Mouse (Mus musculus): ENCODE measurements around the gene Trem2.
A peak's percentile ranks its signal among the peaks of the same experiment; 100 is the strongest.
"Not testable (repeated sequence)": the region's sequence is repeated elsewhere in the genome, so short reads cannot be mapped to it uniquely, and the experiment has no call there.

Gene Trem2

GRCm38 (mm10) chr17:48346231-48346630 is at the start of gene Trem2:
TSS of gene Trem2 (plus strand) at chr17:48346401.
- no peak for DNase-seq (ENCODE audit: low spot score)

DNA sequence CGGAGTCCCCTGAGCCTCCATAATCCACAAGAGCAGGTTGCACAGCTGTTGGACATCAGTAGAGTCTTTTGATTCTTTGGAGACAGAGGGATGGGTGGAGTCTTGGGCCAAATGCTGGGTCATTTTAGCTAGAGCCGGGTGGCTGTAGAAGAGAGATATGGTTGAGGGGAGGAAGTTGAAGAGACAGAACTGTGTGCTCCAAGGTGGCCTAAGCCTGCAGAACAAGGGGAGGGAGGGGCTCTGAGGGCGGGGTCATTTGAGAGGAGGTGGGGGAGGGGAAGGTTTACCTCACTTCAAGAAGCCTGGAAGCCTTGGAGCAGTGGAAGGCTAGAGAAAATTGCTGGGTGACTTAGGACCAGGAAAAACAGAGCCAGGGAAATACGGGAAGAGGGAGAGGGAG is 47.0 kb upstream of the Trem2 start, which contains the start of gene Treml2:
Treml2 (plus strand) TSS at position 296 of the 400 bp plus-strand sequence.
- DNase-seq (ENCODE audit: low spot score) = no peak

DNA sequence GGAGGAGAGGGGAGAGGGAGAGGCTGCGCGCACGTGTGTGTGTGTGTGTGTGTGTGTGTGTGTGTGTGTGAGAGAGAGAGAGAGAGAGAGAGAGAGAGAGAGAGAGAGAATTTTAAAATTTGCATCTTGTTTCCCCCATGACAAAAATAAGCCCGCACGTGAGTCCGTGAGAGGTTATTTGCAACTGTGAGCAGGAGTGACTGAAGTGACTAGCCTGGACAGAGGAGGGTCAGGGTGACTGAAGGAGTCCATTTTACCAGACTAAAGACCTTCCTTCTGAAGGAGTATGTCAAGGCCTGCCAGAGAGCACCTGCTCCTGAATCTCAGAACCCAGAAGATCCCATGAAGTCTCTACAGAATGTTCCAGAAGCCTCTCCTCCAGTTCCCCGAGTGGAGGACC is 46.4 kb upstream of the Trem2 start:
- DNase-seq (ENCODE audit: low spot score) = no peak

DNA sequence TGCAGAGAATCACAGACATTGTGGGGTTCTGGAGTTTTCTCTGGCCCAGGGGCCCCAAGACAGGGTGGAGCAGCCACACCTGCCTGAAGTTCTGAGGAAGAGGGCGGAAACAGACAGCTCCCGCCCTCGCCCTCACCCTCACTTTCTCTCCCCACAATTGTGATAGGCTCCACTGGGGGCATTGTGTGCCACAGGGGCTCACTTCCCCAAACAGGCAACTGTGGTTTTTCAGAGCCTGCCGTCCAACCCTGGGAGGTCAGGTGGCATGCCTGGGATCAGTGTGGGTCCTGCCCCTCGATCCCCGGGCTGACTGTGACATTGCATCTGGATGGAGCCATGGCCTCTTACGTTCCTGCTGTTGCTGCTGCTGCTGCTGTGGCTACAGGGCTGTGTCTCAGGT is 46.0 kb upstream of the Trem2 start:
- DNase-seq (ENCODE audit: low spot score) = no peak

- DNase-seq (ENCODE audit: low spot score) = no peak
Measured at GRCm38 (mm10) chr17:48300861-48301260, 45.3 kb upstream of the Trem2 start.

DNA sequence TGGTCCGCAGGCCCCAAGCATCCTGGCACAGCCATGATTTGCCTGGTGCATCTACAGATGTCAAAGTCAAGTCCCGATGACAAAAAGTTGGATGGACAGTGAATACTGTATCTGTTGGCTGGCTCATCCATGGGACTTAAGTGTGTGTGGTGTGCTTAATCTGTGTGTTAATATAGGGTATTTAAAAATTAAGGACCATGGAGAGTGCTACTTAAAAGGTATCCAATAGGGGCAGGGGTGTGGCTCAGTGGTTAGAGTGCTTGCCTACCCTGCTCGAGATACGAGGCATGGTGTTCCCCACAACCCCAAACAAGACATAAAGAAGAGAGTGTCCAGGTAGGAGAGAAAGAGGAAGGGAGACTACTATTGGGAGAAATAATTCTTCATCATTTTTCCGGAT is 44.4 kb upstream of the Trem2 start:
- no peak for DNase-seq (ENCODE audit: low spot score)

GRCm38 (mm10) chr17:48312124-48312523 is 34.1 kb upstream of the Trem2 start:
- DNase-seq (ENCODE audit: low spot score) = no peak

- not testable (repeated sequence) for DNase-seq (ENCODE audit: low spot score)
Measured at GRCm38 (mm10) chr17:48315905-48316579, 30.2 kb upstream of the Trem2 start, which contains the start of gene B430306N03Rik. TSS of gene B430306N03Rik (plus strand) at chr17:48316141.

- DNase-seq (ENCODE audit: low spot score) = no peak
Measured at GRCm38 (mm10) chr17:48318686-48319085, 27.5 kb upstream of the Trem2 start.

- DNase-seq (ENCODE audit: low spot score) = no peak
Measured at GRCm38 (mm10) chr17:48321279-48321678, 24.9 kb upstream of the Trem2 start.

DNA sequence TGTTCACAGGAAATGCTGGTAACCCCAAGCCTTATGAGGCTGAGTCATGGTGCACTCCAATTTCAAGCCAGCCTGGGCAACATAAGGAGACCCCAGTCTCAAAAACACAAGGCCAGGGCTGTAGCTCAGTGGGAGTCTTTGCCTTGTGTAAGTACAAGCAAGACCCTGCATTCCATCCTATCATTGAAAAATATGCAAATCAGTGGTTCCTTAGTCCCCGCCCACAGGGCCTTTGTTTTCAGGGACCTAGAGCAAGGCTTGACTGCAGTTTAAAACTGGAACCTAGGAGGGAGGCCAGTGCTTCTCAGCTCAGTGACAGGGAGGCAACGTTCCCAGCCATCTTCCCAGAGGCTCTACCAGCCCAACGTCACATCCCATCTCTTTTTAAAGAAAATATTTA is 23.0 kb upstream of the Trem2 start:
- DNase-seq (ENCODE audit: low spot score) = no peak

GRCm38 (mm10) chr17:48324258-48324657 is 21.9 kb upstream of the Trem2 start:
- DNase-seq (ENCODE audit: low spot score) = no peak

GRCm38 (mm10) chr17:48325093-48325492 is 21.1 kb upstream of the Trem2 start:
- no peak for DNase-seq (ENCODE audit: low spot score)

DNA sequence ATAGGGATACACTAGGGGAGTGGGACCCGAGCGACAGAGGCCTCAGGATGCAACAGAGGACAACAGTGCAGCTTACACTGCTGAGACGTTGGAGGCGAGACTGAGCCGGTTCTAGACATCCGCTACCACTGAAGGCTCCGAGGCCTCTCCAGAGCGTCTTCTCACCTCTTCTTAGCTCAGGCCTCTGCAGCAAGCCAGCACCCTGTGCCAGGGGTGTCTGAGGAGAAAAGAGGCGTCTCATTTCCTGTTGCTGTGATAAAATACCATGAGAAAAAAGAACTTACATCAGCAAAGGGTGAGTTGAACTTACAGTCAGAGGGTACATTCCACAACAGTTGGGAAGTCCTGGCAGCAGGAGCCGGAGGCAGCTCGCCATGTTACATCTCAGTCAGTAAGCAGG is 20.6 kb upstream of the Trem2 start:
- no peak for DNase-seq (ENCODE audit: low spot score)

GRCm38 (mm10) chr17:48326656-48327055 is 19.5 kb upstream of the Trem2 start:
- DNase-seq (ENCODE audit: low spot score) = no peak

DNA sequence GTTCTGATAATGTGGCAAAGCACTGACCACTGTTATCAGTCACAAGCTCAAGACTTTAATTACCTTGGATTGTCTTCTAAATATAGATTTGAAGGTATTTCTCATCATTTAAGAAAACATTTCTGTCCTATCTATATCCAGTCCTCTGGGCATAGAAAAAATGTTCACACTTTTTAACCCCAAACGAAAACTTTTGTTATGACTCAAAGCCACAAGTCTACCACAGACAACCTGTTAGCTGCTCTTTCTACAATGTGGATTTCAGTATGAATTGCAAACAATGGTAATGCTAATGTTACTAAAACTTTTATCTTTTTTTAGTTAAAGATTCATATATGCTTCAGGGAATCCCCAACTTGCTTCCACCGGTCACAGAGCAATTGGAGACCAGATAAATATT is 13.7 kb upstream of the Trem2 start:
- DNase-seq (ENCODE audit: low spot score) = no peak

- DNase-seq (ENCODE audit: low spot score) = no peak
Measured at GRCm38 (mm10) chr17:48334186-48334585, 12.0 kb upstream of the Trem2 start.

GRCm38 (mm10) chr17:48336857-48337256 is 9.3 kb upstream of the Trem2 start:
- DNase-seq (ENCODE audit: low spot score) = peak; percentile 77

GRCm38 (mm10) chr17:48340267-48340666 is 5.9 kb upstream of the Trem2 start:
- no peak for DNase-seq (ENCODE audit: low spot score)

DNA sequence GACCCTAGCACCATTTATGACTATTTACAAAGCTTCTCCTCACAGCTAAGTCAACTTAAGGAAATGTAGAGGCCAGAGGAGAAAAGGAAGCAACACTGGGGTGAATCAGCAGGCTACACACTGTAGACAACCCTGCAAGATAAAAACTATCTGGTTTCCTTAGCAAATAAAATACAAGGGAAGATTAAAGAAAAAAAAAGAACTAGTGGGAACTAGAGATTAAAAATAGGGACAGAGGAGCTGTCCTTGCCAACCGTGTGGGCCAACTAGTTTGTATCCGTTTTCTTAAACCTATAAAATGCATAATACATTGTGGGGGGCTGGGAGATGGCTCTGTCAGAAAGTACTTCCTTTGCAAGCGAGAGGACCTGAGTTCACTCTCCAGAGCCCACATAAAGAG is 4.3 kb upstream of the Trem2 start:
- DNase-seq (ENCODE audit: low spot score) = no peak

GRCm38 (mm10) chr17:48343065-48343464 is 3.1 kb upstream of the Trem2 start:
- no peak for DNase-seq (ENCODE audit: low spot score)

GRCm38 (mm10) chr17:48345824-48346223 is 377 bp upstream of the Trem2 start:
- no peak for DNase-seq (ENCODE audit: low spot score)

DNA sequence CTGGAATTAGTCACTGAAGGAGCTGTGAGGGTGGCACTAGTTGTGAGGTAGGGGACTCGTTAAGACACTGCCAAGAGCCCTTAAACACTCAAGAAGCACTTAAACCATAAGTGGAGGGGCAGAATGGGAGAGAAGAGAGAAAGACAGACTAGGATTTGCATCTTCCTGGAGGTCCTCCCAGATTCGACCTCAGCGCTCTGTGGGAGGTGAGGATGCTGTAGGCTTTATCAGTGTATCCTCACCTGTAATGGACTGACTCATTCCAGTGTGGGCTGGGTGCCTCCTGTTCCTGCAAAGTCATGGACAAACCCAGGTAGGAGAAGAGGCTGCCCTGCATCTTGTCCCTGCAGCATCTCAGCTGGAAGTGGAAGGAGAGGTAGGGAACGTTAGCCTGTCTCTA is 633 bp downstream of the Trem2 start:
- no peak for DNase-seq (ENCODE audit: low spot score)

GRCm38 (mm10) chr17:48347287-48347686 is 1.1 kb downstream of the Trem2 start:
- no peak for DNase-seq (ENCODE audit: low spot score)
